Mouse (Mus musculus) urinary bladder, postnatal 10 days (tissue): Measurements from ENCODE around the gene Flnb.

Experiments used
- DNase-seq: peaks from one replicate; pipeline ENCODE4 v3.0.0; 2022; ENCODE audit warnings: low spot score

Flnb gene

DNA sequence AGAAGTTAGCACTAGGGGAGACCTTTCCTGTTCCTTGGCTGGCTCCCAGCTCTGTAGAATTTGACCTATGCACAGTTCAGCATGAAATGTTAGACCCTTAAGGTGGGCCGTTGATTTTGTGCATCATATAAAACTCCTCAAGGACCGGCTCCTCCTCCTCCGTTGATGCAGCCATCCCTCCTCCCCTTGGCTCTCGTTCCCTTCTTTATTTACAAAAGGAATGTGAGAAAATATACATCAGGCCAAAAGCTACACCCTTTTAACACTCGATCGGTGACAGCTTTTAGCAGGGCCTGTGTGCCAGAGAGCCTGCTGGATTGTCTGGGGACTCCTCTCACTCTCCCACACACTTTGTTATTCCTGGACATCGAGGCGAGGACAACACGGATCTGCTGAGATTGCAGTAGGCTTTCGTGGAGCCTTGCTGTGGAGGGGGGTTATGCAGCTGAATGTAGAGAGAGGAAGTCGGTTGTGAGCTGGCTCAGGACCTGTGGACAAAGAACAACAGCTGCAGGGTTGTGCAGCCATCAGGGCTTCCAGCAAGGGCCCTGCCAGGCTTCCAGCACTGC, 82.8 kb downstream of the Flnb start:
- DNase-seq = no peak

DNA sequence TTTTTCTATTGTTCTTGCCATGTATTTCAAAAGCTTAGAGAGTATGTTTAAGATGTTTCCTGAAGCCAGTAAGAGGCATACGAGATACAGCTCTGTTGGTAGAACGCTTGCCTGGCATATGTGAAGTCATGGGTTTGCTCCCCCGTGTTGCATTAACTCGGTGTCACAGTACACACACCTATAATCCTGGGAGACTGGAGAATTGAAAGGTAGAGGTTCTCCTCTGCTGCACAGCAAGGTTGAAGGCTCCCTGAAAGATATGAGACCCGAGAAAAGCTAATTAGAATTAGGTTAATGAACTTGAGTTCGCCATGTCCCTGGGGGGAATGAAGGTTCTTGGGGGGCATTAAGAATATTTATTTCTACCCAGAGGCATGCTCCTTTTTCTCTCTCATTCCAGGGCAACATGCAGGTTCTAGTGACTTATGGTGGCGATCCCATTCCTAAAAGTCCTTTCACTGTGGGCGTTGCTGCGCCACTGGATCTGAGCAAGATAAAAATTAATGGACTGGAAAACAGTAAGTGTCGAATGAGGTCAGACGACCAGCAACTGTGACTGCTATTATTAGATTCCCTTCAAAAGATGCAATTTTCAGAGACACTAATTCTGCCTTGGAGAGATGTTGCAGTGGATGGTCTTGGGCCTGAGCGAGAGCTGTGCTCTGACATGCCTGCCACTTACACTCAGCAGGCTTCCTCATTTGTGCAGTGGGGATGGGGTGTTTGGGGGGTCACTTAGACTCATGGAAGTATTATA, 83.9 kb downstream of the Flnb start:
- DNase-seq = no peak

DNA sequence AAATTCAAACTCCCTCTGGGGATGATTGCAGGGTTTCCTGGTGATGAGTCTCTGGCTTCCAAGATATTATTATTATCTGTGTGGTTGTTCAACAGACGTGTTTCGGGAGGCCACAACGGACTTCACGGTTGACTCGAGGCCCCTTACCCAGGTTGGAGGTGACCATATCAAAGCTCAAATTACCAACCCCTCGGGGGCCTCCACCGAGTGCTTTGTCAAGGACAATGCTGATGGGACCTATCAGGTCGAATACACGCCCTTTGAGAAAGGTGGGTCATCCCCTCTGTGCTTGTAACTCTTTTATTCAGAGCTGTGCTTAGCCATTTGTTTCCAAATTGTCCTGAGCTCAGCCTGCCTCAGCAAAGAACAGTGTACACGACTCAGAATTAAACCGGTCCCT, 89.3 kb downstream of the Flnb start:
- no peak for DNase-seq

DNA sequence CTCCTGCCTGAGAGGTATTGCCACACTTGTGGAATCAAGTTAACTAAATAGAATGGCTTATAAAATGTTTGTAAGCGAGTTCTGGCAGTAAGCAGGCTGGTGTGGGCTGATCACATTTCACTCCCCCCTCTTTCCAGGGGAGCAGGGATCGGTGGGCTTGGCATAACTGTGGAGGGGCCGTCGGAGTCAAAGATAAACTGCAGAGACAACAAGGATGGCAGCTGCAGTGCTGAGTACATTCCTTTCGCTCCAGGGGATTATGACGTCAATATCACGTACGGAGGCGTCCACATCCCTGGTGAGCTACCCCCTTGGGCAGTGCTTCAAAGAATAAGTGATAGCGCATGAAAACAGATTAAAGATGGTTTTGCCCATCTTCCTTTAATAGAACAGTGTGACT, 91.7 kb downstream of the Flnb start:
- no peak for DNase-seq

DNA sequence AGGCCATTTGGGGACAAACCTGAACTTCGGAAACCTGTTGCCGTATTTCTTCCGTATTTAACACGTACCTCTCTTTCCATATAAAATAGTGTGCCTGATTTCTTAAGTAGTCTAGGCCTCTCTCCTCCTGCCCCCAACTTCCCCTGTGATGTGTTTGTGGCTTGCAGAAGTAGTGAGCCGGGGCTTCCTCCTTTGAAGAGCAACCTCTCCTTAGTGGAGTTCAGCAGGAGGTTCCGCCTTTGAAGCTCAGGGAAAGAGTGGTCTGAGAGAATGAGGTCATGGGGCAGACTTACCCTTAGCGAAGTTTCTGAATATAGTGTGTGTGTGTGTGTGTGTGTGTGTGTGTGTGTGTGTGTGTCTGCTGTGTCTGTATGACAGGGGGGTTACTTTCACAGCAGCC, 96.1 kb downstream of the Flnb start:
- no peak for DNase-seq

DNA sequence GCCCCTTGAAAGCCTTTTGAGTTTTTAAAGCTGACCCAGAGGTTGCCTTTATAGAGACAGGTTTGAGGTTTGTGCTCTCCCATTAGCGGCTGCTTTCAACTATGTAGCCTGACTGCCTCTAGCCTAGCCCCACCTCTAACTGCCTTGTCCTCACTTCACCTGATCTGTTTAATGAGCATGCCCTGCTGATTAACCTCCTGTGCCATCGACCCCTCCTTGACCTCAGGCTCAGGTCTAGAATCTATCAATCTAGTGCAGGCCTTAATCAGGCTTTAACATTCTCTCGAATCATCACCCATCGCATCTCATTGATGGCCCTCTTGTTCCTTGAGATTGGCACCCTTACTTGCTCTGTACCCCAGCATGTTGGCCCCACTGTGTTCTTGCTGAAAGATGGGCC, 96.7 kb downstream of the Flnb start:
- DNase-seq = no peak

DNA sequence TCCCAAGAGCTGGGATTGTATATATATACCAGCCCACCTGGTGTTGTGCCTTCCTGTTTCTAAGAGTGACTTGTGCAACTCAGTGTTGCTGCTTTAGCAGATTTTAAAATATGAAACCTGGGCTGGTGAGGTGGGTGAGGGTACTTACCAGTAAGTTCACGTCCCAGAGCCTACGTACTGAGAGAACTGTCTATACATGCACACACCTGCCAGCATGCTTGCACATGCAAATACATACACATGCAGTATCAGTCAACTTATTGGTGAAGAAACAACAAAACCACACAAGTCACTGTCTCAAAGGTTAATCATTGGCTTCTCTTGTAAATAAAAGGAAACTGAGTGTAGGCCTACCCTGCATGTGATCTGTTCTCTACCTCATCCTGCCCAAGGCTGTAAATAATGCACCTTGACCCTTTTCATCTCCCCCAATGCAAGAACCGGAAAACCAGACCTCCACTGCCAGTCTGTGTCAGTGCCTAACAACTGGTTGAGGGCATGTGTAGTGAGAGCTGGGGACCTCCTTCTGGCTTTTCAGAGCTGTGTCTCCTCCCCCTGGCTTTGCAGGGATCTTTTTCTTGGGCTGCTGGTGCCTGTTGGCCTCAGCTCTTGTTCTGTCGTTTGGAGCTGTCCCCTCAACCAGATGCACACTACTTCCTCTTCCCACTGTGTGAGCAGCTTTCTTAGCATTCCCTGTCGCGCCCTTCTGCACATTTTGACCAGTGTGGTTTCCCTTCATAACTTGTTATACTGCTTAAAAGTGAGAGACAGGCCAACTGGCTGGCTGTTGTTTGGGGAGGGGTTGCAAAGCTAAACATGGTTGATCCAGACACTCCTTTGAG, 100.6 kb downstream of the Flnb start:
- DNase-seq = no peak

DNA sequence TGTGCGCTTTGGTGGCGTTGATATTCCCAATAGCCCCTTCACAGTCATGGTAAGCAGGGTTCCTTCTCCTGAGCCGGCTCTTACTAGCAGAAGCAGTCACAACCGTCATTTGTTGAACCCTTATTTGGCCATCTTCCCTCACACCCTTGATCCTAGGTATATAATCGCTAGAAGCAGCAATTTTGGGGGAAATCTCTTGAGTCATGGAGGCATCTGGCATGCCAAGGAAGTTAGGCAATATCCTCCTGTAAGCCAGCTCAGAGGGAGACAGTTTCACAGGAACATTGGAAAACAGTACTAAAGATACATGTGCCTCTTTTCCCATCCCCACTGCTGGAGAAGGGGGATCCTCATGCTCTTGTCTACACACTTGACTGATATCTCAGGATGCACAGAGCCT, 101.6 kb downstream of the Flnb start:
- no peak for DNase-seq

DNA sequence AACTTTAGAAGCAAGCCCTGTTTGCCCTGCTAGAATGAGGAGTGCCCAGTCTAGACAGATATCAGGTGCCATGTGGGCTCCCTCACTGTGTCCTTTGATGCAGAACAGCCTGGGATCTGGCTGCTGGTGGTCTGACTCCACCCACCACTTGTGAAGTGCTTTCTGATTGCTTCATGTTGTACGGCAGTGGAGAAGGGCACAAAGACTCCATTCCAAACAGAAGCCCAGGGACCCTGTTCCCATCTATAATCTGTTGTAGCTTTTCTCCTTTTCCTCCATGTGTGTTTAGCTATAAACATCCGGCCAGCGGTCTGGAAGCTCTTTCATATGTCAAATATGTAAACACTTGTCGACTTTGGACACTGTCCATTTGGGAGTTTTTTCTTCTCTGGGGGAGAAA, 102.2 kb downstream of the Flnb start:
- DNase-seq = no peak

DNA sequence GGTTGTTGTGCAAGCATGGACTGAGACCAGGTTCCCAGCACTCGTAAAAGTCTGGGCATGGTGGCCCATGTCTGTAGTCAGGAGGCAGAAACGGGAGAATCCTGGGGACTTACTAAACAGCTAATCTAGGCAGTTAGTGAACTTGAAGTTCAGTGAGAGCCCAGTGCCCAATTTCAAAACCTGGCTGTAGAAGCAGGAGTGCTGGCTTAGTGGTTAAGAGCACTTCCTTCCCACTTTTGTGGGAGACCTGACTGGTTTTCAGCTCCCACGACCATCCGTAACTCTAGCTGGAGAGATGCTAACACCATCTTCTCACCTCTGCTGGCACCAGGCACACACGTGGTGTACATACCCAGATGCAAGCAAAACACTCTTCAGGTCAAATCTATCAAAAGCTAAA, 103.7 kb downstream of the Flnb start:
- DNase-seq = no peak

DNA sequence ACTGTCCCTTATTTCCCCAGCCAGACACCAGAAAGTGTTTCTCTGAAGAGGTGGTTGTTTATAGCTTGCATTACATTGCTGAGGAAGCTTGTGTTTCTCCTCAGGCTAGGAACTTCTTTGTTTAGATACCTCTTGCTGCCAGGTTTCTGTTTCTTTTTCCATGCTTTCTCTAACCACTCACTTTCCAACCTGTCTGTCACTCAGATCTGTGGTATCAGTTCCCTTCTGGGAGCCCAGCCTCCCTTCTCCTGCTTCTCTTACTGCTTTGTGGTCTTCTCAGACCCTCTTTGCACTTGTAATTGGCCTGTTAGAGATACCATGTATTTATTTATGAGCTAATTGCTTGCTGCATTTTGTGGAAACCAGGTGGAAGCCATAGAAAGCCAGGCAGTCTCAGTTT, 105.9 kb downstream of the Flnb start:
- no peak for DNase-seq

DNA sequence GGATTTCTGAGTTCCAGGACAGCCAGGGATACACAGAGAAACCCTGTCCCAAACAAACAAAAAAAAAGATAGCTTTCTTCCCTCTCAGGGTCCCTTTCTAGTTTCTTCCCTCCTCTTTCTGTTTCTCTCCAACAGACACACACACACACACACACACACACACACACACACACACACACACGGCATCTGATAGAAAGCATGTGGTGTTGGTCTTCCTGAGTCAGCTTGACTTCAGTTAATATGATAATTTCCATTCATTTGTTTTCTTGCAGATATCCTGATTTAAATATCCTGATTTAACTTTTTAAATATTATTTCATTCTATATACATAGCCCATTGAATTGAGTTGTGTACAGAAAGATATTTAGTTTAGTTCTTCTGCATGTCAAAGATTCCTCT, 110.6 kb downstream of the Flnb start:
- no peak for DNase-seq

DNA sequence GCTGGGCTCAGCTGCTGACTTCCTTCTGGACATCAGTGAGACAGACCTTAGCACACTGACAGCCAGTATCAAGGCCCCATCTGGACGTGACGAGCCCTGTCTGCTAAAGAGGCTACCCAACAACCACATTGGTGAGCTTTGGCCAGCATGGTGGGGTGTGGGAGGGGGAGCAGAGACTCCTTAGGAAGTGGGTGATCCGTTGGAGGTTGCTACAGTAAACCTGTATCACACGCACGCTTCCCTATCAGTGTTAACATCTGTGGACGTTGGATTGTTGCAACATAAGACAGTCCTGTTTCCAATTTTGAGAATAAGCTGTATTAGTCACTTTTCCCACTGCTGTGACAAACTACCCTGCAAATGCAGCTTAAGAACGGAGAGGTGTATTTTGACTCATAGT, 111.3 kb downstream of the Flnb start:
- DNase-seq = no peak

DNA sequence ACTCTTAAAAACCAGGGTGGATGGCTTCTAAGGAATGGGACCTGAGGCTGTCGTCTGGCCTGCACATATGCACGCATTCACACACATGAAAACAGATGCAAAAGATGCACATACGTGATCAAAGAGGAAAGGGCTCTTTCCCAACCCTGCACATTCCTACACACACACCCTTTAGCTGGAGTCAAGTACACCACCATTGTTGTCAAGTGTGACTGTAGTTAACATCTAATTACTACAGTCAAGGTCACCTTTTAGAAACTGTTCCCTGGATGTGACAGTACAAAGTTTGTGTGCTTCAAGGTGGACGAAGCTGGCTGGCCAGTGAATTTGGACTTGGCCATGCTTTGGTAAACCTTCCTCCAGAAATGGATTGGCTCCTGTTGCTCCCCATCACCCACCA, 114.4 kb downstream of the Flnb start:
- DNase-seq = no peak

DNA sequence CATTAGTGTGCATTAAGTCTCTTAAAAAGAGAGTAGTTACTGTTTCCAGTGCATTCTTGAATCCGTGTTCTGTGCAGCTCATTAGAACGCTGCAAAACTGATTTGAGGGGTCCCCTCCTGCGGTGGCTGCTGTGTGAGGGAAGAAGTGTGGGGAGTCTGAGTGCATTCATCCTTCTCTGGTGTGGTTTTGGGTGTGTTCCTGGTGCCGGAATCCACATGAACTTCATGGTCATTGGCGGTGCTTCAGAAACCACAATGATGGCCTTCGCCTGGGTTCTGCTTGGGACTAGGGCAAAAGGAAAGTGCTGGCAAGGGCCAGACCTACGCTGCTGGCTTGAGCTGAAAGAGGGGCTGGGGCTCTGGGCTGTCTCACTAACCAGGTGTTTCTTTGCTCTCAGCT, 116.4 kb downstream of the Flnb start:
- DNase-seq = no peak

DNA sequence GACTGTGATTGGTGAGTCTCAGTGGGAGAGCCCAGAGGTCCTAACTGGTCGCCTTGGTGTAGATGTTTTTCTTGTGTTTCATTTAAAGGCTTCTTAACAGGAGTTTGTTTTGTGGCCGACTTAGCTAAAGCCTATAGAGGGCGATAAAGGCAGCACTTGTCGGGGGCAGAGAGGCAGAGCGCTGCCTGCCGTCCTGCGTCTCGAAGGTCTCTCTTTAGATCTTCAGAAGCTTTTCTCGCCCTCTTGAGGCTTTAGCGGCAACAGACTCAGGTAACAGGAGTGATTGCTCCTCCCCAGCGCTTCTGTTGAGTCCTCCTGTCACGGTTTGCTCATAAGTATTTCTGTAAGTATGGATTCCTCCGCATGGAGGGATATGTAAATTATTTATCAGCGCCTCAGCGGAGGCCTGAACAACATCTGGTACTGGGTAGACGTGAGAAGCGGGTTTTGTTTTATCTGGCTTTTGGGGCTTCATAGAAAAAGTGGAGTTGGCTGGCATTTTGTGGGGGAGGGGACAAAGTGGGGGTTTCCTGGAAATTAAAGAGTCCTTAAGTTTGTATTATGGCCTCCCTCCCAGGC, 119.4 kb downstream of the Flnb start:
- DNase-seq = no peak

DNA sequence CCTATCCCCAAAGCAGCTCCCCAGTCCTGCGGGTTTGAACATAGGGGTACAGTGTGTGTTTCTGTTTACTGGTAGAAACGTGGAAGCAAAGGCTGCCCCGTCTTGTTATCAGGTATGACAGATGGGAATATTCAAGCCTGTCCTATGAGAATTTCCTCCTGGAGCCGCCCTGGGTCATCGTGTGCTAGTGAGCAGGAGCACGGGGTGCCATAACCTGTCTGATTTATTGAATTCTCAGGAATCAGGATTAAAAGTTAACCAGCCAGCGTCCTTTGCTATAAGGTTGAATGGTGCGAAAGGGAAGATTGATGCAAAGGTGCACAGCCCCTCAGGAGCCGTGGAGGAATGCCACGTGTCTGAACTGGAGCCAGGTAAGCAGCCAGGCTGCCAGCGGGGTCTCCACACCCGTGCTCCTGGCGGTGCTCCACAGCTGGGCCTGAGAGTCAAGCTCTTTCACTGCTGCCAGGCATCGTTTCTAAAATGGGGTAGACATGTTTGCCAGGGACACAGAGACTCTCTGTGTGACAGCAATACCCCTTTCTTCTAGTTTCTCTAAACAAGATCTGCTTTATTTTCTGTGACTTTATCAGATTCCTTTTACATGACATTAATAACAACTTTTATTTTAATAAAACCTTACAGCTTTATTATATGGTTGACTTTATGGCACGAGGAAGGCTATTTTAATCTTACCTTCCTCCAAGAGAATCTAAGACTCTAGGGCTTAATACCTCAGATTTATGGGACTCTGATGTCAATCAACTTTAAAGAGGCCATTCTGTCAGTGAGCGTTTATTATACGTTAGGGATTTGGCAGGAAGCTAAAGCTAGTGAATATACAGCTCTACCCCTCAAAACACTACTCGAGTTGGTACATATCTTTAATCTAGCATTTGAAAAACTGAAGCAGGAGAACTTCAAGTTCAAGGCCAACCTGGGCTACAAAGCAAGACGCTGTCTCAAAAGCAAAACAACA, 121.3 kb downstream of the Flnb start:
- no peak for DNase-seq

DNA sequence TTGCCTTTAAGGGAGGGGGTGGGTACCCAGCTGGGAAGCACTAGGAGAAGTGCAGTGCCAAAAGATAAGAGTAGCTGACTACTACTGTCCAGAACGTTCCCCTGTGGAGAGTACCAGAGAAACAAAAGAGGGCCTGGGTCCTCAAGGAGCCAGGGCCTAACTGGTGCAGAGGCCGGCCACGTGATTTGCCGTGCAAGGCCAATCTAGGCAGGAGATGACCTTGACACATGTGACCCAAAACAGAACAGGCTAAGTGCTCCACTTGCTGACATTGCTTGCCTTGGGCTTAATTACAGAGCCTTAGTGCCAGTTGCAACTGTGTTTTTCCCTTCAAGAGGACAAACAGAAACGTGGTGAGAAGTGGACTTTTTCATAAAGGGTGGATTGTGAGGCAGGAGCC, 123.7 kb downstream of the Flnb start:
- DNase-seq = no peak

DNA sequence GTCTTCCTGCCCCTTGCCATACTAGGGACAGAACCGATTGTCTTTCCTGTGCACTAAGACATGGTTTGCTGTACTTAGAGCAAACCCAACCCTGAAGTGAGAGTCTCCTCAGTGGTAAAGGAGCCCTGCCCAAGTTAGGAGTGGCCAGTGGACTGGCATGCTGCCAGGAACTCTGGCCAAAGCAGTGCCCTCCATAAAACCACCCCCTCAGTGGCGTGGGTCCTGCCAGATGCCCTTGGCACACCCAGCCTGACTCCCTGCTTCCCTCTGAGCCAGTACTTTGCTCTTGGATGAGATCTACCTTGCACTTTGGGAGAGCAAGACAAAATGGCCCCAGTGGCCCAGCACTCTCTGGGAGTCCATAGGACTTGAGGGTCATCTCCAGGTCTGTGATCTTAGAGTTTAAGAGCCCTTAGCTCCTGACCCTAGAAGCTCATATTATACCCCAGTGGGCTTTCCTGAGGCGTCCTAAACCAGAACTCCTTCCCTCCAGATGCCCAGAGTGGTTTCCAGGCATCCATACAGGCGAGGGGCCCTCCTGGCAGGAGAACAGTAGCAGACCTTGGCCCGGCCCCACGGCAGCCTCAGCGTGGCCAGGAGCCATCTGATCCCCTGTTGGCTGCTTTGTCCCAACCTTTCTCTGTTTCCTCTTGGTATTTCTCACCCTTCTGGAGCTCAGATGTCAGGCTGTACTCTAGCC, 125.5 kb downstream of the Flnb start:
- DNase-seq = no peak

DNA sequence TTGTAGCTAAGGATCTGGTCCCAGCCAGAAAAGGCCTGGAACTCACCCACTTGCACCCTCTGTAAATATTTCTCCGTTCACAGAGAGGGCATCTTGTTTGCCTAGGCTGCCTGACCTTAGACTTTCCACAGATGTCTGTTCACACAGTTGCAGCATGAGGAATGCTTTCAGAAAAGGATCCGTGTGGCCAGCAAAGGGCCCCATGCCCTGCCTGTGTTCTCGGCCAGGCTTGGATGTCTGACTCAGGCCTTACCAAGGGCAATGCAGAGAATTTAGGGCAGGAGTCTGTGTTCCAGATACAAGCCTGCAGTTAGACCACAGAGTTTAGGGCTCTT, 126.0 kb downstream of the Flnb start:
- no peak for DNase-seq

DNA sequence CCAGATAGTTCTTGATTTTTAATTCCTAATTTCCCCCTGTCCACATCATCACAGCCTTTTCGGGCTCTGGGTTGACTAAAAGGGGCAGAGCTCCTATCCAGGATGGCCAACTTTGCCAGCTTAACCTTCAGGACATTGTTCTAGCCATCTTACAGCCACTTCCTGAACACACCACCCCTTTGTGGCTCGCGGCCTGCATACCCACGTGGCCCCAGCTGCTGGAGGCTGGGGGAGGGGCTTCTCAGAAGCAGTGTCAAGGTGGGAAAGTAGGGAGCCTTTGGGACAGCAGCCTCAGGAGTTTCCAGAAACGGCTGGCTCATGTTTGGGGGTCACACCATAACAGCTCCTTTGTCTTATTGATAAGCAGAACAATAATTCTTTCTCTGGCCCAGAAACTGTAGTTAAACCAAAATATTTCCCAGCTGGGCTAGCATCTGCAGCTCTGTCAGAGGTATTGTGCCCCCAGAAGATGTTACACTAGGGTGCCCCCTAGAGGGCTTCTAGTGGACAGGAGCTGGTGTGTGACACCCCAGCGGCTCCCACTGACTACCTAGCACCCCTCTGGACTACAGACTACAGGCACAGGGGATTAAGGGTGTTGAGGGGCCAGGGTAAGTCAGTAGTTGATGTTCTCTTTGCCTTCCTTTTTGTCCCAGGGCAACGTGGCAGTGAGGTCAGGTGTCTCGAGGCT, 126.7 kb downstream of the Flnb start:
- DNase-seq = no peak
